Mouse (Mus musculus): ENCODE measurements around the gene Gm44596. TPM values are rescaled to one million over a fixed set of nuclear protein-coding genes. Genes with fewer than 3 reads are reported as not detected.

Gm44596 gene
- polyA plus RNA-seq, 1 experiment, result not detected

DNA sequence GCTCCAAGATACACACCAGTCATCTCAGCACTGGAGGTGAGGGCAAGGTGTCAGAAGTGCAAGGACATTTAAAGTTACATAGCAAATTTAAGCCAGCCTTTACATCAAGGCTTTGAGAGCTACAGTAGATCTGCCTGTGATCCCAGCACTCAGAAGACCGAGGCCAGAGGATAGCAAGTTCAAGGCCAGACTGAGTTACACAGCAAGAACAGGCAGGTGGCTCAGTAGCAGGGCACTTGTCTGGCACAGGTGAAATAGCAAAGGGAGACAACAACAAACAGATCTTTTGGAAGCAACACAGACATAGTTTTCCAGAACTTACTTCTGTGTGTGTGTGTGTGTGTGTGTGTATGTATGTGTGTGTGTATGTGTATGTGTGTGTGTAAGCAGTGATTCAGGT lies 42.8 kb downstream of the Gm44596 start:
- Histone ChIP-seq H3K9me3 (replicated peaks; ENCODE audit: control insufficient read depth, insufficient read depth, low read length, poor library complexity, severe bottlenecking) (no peaks in the 10 kb centered on the region), H3K4me1 (ENCODE audit: control insufficient read depth, insufficient read depth, low read length) (no peaks in the 10 kb centered on the region), H3K27ac (ENCODE audit: insufficient read depth, low read length) (no peak overlapping the region), H3K27me3 (ENCODE audit: control insufficient read depth, insufficient read depth, low read length, poor library complexity, severe bottlenecking) (no peaks in the 10 kb centered on the region), H3K9ac (ENCODE audit: low read depth, poor library complexity, severe bottlenecking) (no peak overlapping the region), H3K4me3 (ENCODE audit: low read depth, low read length) (no peak overlapping the region), H3K36me3 (ENCODE audit: control insufficient read depth, insufficient read depth, low read length, poor library complexity, severe bottlenecking) (no peaks in the 10 kb centered on the region)
- no peak for TF ChIP-seq POLR2A (IDR thresholded peaks at IDR 0.05; ENCODE audit: insufficient read depth, low read length)
- no peak for TF ChIP-seq CTCF (IDR thresholded peaks at IDR 0.05; ENCODE audit: low read depth, low read length)
- no peak for TF ChIP-seq EP300 (IDR thresholded peaks at IDR 0.05; ENCODE audit: insufficient read depth, low read depth, low read length)

DNA sequence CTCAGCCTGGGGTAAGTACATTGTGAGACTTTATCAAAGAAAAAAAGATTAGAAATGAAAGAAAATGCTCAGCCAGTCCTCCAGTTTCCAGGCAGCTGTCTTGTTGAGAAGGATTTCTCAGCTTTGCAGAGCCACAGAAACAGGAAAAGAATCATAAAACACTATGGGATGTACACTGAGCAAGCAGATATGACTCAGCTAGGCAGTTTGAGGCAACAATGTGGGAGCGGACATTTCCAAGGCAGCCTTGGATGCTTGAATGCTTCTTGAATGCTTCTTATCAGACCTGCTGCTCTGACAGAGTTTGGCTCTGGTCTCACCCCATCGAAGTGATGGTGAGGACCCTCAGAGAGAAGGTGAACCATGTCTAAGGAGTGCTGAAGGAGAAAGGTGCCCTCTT lies 45.7 kb downstream of the Gm44596 start:
- no peak overlapping the region for H3K4me3 ChIP-seq (ENCODE audit: low read depth, low read length)
- no peak overlapping the region for H3K9ac ChIP-seq (ENCODE audit: low read depth, poor library complexity, severe bottlenecking)
- H3K36me3 ChIP-seq (ENCODE audit: control insufficient read depth, insufficient read depth, low read length, poor library complexity, severe bottlenecking), result no peaks in the 10 kb centered on the region
- H3K9me3 ChIP-seq (replicated peaks; ENCODE audit: control insufficient read depth, insufficient read depth, low read length, poor library complexity, severe bottlenecking), result no peaks in the 10 kb centered on the region
- no peaks in the 10 kb centered on the region for H3K4me1 ChIP-seq (ENCODE audit: control insufficient read depth, insufficient read depth, low read length)
- no peak overlapping the region for H3K27ac ChIP-seq (ENCODE audit: insufficient read depth, low read length)
- TF ChIP-seq EP300 (IDR thresholded peaks at IDR 0.05; ENCODE audit: insufficient read depth, low read depth, low read length) (no peak), CTCF (IDR thresholded peaks at IDR 0.05; ENCODE audit: low read depth, low read length) (no peak), POLR2A (IDR thresholded peaks at IDR 0.05; ENCODE audit: insufficient read depth, low read length) (no peak)
- H3K27me3 ChIP-seq (ENCODE audit: control insufficient read depth, insufficient read depth, low read length, poor library complexity, severe bottlenecking), result no peaks in the 10 kb centered on the region

DNA sequence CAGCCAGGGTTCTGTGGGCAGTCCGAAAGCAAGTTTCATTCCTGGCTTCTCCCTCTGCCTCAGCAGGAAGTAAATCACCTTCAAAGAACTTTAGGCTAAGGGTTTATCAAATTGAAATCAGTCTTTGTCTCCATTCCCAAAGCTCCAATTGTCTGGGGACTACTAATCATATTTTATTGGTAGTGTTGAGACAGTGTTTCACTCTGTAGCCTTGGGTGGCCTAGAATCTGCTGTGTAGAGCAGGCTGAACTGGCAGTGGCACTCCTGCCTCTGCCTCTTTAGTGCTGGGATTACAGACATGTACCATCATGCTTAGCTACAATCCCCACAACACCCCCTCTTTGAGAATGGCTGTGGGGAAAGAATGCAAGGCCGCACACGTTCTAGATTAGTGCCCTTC lies 46.2 kb downstream of the Gm44596 start:
- Histone ChIP-seq H3K27ac (ENCODE audit: insufficient read depth, low read length) (no peak overlapping the region), H3K4me3 (ENCODE audit: low read depth, low read length) (no peak overlapping the region), H3K27me3 (ENCODE audit: control insufficient read depth, insufficient read depth, low read length, poor library complexity, severe bottlenecking) (no peaks in the 10 kb centered on the region), H3K9me3 (replicated peaks; ENCODE audit: control insufficient read depth, insufficient read depth, low read length, poor library complexity, severe bottlenecking) (no peaks in the 10 kb centered on the region), H3K4me1 (ENCODE audit: control insufficient read depth, insufficient read depth, low read length) (no peaks in the 10 kb centered on the region), H3K36me3 (ENCODE audit: control insufficient read depth, insufficient read depth, low read length, poor library complexity, severe bottlenecking) (no peaks in the 10 kb centered on the region), H3K9ac (ENCODE audit: low read depth, poor library complexity, severe bottlenecking) (no peak overlapping the region)
- TF ChIP-seq CTCF (IDR thresholded peaks at IDR 0.05; ENCODE audit: low read depth, low read length) (no peak), POLR2A (IDR thresholded peaks at IDR 0.05; ENCODE audit: insufficient read depth, low read length) (no peak), EP300 (IDR thresholded peaks at IDR 0.05; ENCODE audit: insufficient read depth, low read depth, low read length) (no peak)

DNA sequence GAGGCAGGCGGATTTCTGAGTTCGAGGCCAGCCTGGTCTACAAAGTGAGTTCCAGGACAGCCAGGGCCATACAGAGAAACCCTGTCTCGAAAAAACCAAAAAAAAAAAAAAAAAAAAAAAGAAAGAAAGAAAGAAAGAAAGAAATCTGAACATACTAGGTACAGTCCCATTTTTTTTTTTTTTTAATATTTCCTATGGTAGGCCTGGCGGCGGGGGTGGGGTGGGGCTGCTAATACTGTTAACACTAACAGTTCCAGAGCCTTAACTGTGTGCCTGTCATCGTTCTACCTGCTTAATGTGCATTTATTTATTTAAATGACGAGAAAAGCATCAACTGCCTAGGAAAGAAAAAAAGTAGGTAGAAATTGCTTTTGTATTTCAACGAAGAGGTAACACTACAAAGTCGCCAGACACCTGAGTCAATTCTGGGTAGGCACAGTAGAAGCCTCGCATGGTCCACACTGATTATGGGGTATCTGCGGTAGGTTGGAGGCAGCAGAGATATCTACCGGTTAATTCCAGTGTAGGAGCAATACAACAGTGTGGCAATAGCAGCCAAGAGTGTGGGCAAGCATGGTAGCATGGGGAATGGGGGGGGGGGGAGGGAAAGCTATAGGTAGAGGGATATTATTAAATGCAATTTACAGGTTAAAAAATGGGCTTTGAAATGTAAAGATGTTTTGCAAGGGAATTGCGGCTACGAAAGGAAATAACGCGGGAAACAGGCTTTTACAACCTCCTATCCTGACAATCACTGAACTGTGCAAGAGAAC lies 48.4 kb downstream of the Gm44596 start:
- H3K27me3 ChIP-seq (ENCODE audit: control insufficient read depth, insufficient read depth, low read length, poor library complexity, severe bottlenecking), result no peaks in the 10 kb centered on the region
- no peaks in the 10 kb centered on the region for H3K9me3 ChIP-seq (replicated peaks; ENCODE audit: control insufficient read depth, insufficient read depth, low read length, poor library complexity, severe bottlenecking)
- peak overlapping the region; percentile 67 for H3K4me3 ChIP-seq (ENCODE audit: low read depth, low read length)
- peak overlapping the region; percentile 42 for H3K9ac ChIP-seq (ENCODE audit: low read depth, poor library complexity, severe bottlenecking)
- no peak overlapping the region for H3K27ac ChIP-seq (ENCODE audit: insufficient read depth, low read length)
- no peak for TF ChIP-seq POLR2A (IDR thresholded peaks at IDR 0.05; ENCODE audit: insufficient read depth, low read length)
- no peak for TF ChIP-seq CTCF (IDR thresholded peaks at IDR 0.05; ENCODE audit: low read depth, low read length)
- TF ChIP-seq EP300 (IDR thresholded peaks at IDR 0.05; ENCODE audit: insufficient read depth, low read depth, low read length), result no peak
- H3K4me1 ChIP-seq (ENCODE audit: control insufficient read depth, insufficient read depth, low read length), result no peaks in the 10 kb centered on the region
- H3K36me3 ChIP-seq (ENCODE audit: control insufficient read depth, insufficient read depth, low read length, poor library complexity, severe bottlenecking), result peaks cover 7% of the 10 kb centered on the region

DNA sequence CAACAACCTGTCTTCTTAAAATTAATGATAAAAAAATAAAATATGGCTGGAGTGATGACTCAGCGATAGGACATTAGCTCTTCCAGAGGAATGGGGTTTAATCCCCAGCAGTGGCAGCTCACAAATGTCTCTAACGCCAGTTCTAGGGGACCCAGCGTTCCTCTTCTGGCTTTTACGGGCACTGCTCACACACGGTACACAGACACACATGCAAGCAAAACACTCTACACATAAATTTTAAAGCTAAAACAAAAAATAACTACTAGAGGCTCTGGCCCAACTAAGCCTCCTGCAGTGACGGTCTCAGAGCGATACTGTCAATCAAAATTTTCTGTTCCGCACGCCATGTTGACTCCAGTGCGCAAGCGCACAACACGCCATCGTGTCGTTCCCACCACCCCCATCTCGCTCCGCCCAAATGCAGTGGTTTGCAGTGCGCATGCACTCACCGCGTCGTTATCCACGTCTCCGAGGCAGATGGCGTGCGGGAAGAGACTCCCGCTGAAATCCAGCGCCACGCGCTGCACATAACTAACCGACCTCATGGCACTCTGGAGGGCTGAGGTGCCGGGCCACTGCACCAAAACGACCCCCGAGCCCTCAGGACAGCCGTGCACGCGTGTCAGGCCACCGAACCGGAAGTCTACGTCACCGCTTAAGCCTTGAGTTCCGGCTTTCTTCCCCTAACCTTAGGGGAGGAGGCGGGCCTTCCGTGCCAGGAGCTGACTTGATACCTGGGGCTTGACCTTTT lies 49.1 kb downstream of the Gm44596 start, which contains the start of gene Itfg2:
Itfg2 (minus strand) TSS at position 663 of the 751 bp plus-strand sequence.
- peaks cover 14% of the 10 kb centered on the region for H3K36me3 ChIP-seq (ENCODE audit: control insufficient read depth, insufficient read depth, low read length, poor library complexity, severe bottlenecking)
- H3K4me1 ChIP-seq (ENCODE audit: control insufficient read depth, insufficient read depth, low read length), result no peaks in the 10 kb centered on the region
- peak within 1 kb of the TSS; percentile 78 for H3K27ac ChIP-seq (ENCODE audit: insufficient read depth, low read length)
- H3K9ac ChIP-seq (ENCODE audit: low read depth, poor library complexity, severe bottlenecking), result peak within 1 kb of the TSS; percentile 42
- TF ChIP-seq CTCF (IDR thresholded peaks at IDR 0.05; ENCODE audit: low read depth, low read length), result no peak
- H3K4me3 ChIP-seq (ENCODE audit: low read depth, low read length), result peak within 1 kb of the TSS; percentile 67
- no peaks in the 10 kb centered on the region for H3K27me3 ChIP-seq (ENCODE audit: control insufficient read depth, insufficient read depth, low read length, poor library complexity, severe bottlenecking)
- no peaks in the 10 kb centered on the region for H3K9me3 ChIP-seq (replicated peaks; ENCODE audit: control insufficient read depth, insufficient read depth, low read length, poor library complexity, severe bottlenecking)

DNA sequence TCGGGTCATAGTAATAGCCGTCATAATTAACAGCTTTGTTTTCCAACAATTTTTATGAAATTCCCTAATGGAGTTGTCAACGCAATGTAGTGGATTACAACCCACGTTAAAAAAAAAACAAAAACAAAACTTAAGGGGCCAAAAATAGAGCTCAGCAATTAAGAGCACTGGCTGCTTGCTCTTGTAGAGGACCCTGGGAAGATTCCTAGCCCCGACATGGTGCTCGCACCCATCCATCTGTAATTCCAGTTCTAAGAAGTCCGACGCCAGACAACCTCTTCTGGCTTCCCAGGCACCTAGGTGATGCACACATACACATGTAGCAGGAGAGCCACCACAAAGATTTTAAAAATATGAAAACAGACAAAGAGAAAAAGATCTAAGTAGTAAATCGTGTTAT lies 49.7 kb downstream of the Gm44596 start:
- Histone ChIP-seq H3K9me3 (replicated peaks; ENCODE audit: control insufficient read depth, insufficient read depth, low read length, poor library complexity, severe bottlenecking) (no peaks in the 10 kb centered on the region), H3K4me1 (ENCODE audit: control insufficient read depth, insufficient read depth, low read length) (no peaks in the 10 kb centered on the region), H3K9ac (ENCODE audit: low read depth, poor library complexity, severe bottlenecking) (peak overlapping the region; percentile 42), H3K36me3 (ENCODE audit: control insufficient read depth, insufficient read depth, low read length, poor library complexity, severe bottlenecking) (peaks cover 16% of the 10 kb centered on the region), H3K27ac (ENCODE audit: insufficient read depth, low read length) (peak overlapping the region; percentile 58), H3K27me3 (ENCODE audit: control insufficient read depth, insufficient read depth, low read length, poor library complexity, severe bottlenecking) (no peaks in the 10 kb centered on the region), H3K4me3 (ENCODE audit: low read depth, low read length) (no peak overlapping the region)
- no peak for TF ChIP-seq CTCF (IDR thresholded peaks at IDR 0.05; ENCODE audit: low read depth, low read length)
- no peak for TF ChIP-seq EP300 (IDR thresholded peaks at IDR 0.05; ENCODE audit: insufficient read depth, low read depth, low read length)
- no peak for TF ChIP-seq POLR2A (IDR thresholded peaks at IDR 0.05; ENCODE audit: insufficient read depth, low read length)
